Mouse (Mus musculus): ENCODE data around the gene Gm4553.
"Not testable (repeated sequence)": the region's sequence is repeated elsewhere in the genome, so short reads cannot be mapped to it uniquely, and the experiment has no call there.

The Gm4553 gene

DNA sequence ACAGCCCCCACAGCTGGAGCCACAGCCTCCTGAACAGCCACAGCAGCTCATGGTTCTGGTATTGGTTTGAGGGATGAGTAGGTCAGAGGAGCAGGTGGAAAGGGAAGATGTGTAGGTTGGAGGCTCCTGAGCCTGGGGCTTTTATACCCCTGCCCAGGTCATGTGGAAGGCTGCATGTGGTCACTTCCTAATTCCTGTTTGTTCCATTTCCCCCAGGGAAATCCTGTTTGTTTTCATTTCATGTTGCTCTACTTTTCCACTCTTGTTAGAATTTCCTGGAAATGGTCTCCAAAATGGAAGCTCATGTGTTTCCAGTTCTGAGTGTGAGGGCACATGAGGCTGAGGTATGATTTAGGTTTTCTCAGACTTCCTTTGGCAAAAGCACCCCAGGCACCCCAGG is at the start of gene Gm4553:
Gene Gm4553, minus strand, starts transcription at position 101 of the 400 bp plus-strand sequence.
- DNase-seq: not testable (repeated sequence)

DNA sequence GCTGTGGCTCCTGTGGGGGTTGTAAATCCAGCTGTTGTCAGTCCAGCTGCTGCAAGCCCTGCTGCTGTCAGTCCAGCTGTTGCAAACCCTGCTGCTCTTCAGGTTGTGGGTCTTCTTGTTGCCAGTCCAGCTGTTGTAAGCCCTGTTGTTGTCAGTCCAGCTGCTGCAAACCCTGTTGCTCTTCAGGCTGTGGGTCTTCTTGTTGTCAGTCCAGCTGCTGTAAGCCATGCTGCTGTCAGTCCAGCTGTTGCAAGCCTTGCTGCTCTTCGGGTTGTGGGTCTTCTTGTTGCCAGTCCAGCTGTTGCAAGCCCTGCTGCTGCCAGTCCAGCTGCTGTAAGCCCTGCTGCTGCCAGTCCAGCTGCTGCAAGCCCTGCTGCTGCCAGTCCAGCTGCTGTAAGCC is 46.6 kb upstream of the Gm4553 start:
- DNase-seq: not testable (repeated sequence)

DNA sequence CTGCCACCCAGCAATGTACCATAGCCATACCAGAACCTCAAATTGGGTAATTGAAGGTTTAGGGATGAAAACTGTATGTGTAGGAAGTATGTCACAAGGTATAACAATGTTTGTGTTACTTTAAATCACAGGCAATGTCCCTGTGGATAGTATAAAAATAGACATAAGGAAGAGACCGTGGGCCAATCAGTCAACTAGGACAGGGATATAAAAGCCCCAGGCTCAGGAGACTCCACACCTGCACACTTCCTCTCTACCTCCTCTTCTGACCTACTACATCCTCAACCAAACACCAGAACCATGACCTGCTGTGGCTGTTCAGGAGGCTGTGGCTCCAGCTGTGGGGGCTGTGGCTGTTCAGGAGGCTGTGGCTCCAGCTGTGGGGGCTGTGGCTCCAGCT is 46.0 kb upstream of the Gm4553 start, which contains the start of gene Gm7579:
Gene Gm7579, plus strand, starts transcription at position 301 of the 400 bp plus-strand sequence.
- DNase-seq: no peak

DNA sequence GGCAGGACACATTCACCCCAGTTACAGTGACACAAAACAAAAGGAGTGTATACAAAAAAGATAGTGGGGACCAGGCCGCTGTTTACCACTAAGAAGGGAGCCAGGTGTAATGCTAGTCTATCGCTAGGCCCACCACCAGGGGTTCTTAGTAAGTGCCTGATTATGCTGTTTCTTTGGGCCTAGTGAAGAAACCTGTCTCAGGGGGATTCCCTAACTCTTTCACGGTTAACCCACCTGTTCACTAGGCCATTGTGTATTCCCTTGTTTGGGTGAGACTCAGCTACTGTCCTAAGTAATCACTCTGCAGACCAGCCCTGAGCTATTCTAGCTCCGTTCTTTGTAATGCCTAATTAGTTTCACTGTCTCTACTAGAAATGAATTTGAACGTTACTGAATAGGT is 41.4 kb upstream of the Gm4553 start:
- not testable (repeated sequence) for DNase-seq

DNA sequence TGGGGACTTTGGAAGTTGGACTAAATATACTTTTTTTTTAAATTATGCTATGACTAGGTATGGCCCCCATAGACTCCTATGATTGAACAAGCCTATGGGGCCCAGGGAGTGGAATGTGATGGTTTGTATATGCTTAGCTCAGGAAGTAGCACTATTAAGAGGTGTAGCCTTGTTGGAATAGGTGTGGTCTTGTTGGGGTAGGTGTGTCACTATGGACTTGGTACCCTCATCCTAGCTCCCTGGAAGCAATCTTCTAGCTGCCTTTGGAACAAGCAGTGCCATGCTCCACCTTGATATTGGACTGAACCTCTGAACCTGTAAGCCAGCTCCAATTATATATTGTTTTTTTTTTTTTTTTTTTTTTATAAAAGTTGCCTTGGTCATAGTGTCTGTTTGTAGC is 39.9 kb upstream of the Gm4553 start:
- DNase-seq: no peak

DNA sequence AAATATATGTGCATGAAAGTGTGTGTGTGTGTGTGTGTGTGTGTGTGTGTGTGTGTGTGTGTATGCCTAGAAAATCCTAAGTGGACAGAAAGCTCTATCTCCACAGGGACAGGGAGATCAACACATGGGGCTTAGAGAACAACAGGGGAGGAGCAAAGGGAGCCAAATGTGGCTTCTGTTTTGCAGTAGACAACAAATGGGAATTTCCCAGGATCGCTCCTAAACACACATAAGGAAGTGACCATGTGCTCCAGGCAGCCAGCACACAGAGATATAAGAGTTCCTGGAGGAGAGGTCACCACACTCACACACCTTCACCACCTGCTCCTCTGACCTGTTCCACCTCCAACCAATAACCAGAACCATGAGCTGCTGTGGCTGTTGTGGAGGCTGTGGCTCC is 35.5 kb upstream of the Gm4553 start, which contains the start of gene Krtap5-3:
Gene Krtap5-3, plus strand, starts transcription at position 301 of the 400 bp plus-strand sequence.
- no peak for DNase-seq

DNA sequence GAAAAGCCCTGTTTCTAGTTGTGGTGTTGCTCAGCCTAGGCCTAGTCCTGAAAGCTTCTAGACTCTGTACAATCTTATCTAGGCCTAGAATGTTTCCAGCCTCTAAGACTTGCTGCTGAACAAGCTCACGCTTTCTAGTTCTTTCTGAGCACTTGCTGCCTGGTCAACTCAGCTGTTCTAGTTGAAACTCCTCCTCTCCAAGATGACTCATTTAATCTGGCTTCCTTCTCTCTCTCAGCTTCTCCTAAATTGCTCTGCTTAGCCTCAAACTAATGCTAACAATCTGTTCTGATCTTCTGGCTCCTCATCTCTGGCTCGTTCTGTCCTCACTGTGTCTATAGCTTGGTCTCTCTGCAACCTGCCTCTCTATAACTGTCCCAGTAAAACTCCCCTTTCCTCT is 33.2 kb upstream of the Gm4553 start:
- no peak for DNase-seq

DNA sequence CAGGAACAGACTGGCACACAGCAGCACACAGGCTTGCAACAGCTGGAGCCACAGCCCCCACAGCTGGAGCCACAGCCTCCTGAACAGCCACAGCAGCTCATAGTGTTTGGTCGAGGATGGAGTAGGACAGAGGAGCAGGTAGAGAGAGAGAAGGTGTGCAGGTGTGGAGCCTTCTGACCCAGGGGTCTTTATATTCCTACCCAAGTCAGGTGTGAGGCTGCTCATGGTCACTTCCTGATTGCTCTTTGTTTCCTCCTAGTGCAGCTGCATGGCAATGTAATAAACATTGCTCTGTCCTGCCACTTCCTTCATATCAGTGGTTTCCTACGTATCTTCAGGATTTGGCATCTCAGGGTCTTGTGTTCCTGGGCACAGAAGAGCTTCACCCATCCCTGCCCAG is 24.8 kb upstream of the Gm4553 start, which contains the start of gene Gm10153:
Gene Gm10153, minus strand, starts transcription at position 101 of the 400 bp plus-strand sequence.
- DNase-seq: no peak

DNA sequence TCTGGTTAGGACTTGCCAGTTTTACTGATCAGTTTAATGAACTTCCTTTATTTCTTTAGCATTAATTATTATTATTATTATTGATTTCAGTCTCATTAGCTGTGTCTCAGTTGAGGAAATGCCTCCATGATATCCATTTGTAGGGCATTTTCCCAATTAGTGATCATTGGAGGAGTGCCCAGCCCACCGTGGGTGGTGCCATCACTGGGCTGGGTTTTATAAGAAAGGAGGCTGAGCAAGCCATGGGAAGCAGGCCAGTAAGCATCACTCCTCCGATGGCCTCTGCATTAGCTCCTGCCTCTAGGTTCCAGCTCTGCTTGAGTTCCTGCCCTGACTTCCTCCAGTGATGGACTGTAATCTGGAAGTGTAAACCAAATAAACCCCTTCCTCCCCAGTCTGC is 22.6 kb upstream of the Gm4553 start:
- no peak for DNase-seq

DNA sequence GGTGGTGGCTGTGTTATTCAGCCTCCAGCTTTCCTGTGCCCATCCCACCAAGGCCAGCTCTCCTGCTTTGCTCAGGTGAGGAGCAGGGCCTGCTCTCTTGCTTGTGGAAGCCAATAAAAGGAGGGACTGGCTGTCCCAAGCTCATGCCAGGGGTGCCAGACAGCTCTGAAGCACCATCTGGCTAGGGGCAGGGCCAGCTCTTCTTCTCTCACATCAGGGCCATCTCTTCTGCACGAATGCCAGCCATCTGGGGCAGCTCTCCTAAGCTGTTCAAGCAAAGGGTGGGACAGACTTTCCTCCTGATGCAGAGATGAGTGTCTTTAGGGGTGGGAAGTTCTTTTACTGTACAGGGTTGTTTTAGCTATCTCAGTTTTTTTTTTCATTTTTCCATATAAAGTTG is 15.5 kb upstream of the Gm4553 start:
- DNase-seq: no peak

DNA sequence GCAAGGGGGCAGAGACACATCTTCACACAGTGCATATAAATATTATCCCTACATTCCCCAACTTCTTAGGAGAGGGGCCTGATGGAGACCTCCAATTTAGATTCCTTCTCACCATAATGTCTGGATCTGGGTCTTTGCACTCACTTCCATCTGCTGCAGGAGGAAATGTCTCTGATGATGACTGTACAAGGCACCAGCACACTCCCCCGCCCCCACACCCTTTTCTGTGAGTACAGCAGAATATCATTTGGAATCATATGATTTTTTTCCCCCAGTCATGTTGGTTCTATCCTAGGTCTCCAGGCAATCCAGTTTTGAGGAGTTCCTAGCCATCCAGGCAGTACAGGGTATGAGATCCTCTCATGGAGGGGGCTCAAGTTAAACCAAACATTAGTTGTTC is 13.1 kb upstream of the Gm4553 start:
- no peak for DNase-seq

DNA sequence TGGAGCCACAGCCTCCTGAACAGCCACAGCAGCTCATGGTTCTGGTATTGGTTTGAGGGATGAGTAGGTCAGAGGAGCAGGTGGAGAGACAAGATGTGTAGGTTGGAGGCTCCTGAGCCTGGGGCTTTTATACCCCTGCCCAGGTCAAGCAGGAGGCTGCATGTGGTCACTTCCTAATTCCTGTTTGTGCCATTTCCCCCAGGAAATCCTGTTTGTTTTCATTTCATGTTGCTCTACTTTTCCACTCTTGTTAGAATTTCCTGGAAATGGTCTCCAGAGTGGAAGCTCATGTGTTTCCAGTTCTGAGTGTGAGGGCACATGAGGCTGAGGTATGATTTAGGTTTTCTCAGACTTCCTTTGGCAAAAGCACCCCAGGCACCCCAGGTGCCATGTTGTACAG is 10.4 kb upstream of the Gm4553 start, which contains the start of gene Krtap5-2:
Gene Krtap5-2, minus strand, starts transcription at position 101 of the 400 bp plus-strand sequence.
- not testable (repeated sequence) for DNase-seq

DNA sequence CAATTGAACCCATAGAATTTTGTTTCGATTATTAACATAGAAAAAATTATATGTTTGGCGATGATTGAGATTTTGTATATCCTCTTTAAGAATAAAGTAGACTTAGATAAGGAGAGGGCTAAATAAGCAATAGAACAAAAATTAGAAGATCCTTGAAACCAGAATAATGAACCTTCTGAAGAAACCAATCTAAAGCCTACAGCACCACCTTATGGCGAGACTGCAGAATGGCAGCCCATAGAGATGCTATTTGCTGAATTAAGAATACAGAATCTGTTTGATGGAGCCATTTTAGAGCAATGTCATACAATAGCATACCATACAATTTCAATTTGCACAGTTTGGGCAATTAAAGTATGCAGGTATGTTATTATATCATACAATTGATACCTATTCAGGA is 4.3 kb upstream of the Gm4553 start:
- no peak for DNase-seq

DNA sequence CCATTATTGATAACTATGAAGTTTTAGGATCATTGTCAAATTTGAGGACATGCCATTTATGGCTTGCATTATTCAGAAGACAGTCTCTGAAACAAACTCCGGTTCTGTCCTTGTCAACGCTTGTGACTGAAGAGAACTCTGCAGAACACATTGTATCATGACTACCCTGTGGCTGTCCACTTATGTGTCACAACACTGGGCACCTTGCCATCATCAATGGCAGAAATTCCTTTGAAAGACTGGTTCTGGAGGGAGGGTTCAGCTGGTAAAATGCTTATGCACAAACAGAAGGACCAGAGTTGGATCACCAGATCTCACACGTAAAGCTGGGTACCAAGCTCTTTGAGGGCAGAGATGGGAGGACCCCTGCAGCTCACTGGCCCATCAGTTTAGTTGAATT is 6.2 kb downstream of the Gm4553 start:
- DNase-seq: no peak

DNA sequence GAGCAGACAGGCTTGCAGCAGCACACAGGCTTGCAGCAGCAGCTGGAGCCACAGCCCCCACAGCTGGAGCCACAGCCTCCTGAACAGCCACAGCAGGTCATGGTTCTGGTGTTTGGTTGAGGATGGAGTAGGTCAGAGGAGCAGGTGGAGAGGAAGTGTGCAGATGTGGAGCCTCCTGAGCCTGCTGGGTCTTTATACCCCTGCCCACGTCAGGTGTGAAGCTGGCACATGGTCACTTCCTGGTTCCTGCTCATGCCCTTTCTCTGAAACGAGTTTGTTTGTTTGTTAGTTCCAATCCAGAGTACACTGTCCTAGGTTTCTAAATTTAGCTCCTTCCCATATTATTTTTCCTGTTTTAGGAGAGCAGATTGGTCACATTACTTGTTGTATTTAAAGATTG is 8.5 kb downstream of the Gm4553 start, which contains the start of gene Gm29735:
Gene Gm29735, minus strand, starts transcription at position 101 of the 400 bp plus-strand sequence.
- DNase-seq: not testable (repeated sequence)

DNA sequence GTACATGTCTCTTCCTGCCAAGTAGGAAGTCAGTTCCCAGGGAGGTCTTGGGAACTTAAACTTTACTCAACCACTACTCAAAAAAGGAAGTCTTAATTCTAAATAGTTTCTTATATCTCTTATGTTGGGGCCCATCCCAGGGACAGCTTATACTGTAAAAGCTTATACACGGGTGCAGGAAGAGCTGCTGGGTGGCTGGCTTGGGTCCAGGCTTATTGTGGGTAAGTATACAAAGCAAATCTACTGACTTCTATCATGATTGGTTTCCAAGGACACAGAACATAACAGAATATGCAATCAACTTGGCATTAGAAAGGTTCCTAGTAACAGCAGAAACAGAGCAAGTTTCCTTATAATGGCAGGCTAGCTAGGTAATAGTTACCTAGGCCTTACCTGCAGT is 10.2 kb downstream of the Gm4553 start:
- no peak for DNase-seq

DNA sequence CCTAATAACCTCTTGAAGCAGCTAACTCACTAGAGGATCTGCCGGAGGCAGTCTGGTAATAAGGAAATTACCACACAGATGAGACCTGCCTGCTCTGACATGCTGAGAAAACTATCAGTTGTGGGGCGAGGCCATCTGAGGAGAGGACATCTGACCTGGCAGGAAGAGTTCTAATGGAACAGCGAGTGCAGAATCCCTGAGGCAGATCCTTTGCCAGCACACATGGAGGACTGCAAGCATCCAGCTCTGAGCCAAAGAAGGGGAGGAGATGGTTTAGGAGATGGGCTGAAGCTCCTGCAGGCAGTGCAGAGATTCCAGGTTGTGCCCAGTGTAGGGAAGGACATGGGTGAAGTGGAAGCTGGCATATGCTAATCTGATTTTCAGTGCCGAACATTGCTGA is 13.3 kb downstream of the Gm4553 start:
- no peak for DNase-seq

DNA sequence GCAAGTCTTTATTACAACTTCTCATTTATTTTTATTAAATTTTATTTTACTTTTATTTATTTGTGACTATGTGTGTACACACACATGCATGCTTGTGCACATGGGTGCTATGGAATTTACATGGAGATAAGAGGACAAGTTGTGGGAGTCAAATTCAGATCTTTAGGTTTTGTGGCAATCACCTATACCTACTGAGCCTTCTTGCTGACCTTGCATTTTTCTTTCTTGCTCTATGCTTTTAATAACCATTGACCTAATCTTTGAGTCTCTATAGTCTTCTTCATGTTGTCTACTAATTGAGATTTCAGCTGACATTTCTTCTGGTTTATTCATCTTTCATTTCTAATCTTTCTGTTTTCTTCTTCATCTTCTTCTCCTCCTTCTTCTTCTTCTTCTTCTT is 16.9 kb downstream of the Gm4553 start:
- no peak for DNase-seq

DNA sequence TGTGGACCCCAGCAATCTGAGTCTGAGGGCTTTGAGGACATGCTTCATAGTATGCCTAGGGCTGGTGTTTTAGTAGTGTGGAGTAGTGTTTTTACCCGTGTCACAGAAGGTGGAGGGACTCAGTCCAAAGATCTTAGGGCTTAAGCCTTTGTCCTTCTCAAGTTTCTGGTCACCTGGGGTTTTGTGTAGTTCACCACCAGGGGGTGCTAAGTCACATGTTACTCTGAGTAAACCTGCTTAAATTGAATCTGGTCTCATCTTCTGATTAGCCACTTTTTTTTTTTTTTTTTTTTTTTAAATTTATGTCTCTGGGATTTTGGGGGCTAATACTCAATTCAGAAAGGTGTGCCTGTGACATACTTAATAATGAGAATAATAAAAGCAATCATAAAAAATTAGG is 19.5 kb downstream of the Gm4553 start:
- peak in 1 of 2 experiments; percentile 13 for DNase-seq

DNA sequence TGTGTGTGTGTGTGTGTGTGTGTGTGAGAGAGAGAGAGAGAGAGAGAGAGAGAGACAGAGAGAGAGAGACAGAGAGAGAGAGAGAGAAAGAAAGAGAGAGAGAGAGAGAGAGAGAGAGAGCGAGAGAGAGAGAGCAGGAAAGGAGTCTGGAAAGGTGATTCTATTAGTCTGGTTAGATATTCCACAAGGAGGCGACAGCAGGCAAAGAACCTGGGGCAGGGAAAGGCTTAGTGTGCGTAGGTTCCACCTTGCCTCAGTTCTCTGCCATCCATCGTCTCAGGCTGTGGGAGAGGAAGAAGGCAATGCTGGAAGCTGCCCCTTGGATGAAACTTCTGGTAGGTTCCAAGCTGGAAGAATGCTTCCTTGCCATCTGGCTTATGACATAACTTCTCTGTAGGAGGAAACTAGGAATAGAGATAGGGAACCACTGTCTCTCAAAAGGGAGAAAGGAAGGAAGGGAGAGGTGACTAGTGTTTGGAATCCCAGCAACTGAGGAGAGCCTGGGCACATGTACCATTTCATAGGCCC is 20.1 kb downstream of the Gm4553 start:
- DNase-seq: no peak

DNA sequence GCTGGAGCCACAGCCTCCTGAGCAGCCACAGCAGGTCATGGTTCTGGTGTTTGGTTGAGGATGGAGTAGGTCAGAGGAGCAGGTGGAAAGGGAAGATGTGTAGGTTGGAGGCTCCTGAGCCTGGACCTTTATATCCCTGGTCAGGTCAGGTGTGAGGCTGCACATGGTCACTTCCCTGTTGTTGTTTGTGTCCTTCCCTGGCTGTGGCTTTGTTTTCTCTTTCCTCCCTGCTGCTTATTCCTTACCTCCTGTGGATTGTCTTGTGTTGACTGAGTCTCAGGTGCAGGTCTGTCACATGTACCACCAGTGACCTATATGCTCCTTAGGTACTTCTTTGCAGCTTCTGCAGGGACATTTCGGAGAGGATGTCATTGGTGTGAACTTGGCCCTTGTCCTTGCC is 21.0 kb downstream of the Gm4553 start, which contains the start of gene Gm45337:
Gene Gm45337, minus strand, starts transcription at position 101 of the 400 bp plus-strand sequence.
- DNase-seq: no peak

DNA sequence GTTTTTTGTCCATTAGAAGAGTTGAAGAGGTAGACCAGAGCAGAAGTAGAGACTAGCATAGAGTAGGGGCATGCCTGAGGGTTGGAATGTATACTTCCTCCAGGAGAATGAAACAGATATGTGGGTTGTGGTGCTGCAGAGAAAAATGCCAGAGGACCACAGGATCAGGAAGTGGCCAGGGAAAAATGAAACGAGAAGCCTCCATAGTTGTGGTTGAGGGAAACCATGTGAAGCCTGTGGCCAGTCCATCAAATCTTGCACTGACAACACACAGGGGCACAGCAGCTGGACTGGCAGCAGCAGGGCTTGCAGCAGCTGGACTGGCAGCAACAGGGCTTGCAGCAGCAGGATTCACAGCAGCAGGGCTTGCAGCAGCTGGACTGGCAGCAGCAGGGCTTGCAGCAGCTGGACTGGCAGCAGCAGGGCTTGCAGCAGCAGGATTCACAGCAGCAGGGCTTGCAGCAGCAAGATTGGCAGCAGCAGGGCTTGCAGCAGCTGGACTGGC is 22.0 kb downstream of the Gm4553 start:
- not testable (repeated sequence) for DNase-seq

DNA sequence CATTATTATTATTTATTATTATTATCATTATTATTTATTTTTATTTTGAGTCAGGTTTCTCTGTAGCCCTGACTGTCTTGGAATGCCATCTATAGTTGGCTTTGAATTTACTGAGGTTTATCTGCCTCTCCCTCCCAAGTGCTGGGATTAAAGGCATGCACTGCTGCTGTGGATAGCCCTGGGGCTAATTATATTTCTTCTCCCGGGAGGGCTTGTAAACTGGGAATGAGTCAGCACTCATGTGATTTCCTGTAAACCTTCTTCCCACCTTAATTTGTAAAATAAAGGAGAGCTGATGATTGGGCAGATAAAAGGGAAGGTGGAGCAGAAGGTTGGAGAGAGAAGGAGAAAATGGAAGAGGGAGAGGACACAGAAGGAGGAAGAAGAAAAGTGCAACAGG is 24.8 kb downstream of the Gm4553 start:
- no peak for DNase-seq

DNA sequence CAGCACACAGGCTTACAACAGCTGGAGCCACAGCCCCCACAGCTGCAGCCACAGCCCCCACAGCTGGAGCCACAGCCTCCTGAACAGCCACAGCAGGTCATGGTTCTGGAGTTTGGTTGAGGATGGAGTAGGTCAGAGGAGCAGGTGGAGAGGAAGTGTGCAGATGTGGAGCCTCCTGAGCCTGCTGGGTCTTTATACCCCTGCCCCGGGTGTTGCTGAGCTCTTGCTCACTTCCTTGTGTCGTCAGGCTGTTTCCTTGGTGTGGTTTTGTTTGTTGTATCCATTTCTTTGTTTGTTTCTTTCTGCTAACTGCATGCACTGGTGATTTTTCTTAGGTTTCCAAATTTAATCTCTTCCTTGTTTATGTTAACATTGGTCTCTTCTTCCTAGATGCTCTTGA is 29.6 kb downstream of the Gm4553 start, which contains the start of gene Gm39115:
Gene Gm39115, minus strand, starts transcription at position 101 of the 400 bp plus-strand sequence.
- not testable (repeated sequence) for DNase-seq
